ENCODE assay signal across 9 mouse cellular contexts in genomic region chr2:150663255-150663654, GRCm38 (mm10). TPM values are rescaled to one million over a fixed set of nuclear protein-coding genes. Genes with fewer than 3 reads are reported as not detected.
DNase-seq lines count a peak whose midpoint lies in the region; ATAC-seq and TF ChIP-seq lines count a peak whose summit lies in the region.
"Had no signal": no experiment of that assay in that cellular context is flagged by ENCODE, and none has a peak within 500 bp of the region (broad histone marks: within the 10 kb centered on the region; RNA-seq: fewer than 3 reads in every experiment).

No protein-coding gene starts in this region.

- H3K9ac ChIP-seq in embryonic facial prominence, embryonic 13.5 days = no peak overlapping the region
- H3K9ac ChIP-seq in lung, embryonic 16.5 days (ENCODE audit: low read length) = no peak overlapping the region
- H3K9ac ChIP-seq in heart, embryonic 16.5 days (ENCODE audit: low read length) = no peak overlapping the region

- TF ChIP-seq POLR2A in lung, adult 2 months (IDR thresholded peaks at IDR 0.05; ENCODE audit: borderline replicate concordance, extremely low read depth, low read depth, low read length) = no peak

- no peak for DNase-seq in embryonic facial prominence, embryonic 10.5 days (ENCODE audit: low spot score)
- no peak for DNase-seq in lung, adult 2 months
- peak; percentile 78 for DNase-seq in skeletal muscle tissue, adult 2 months (ENCODE audit: low read depth, low spot score)
- no peak for DNase-seq in adrenal gland, adult 18-20 months (ENCODE audit: low spot score in 2 of 2)
- DNase-seq in MN1 (ENCODE audit: low spot score) = no peak

- ATAC-seq in embryonic facial prominence, embryonic 13.5 days (ENCODE audit: insufficient number of reproducible peaks, insufficient read depth, low FRiP score, low TSS enrichment, low read depth) = no peak
- ATAC-seq in lung, embryonic 16.5 days (ENCODE audit: low read depth) = peak; percentile 53
- no peak for ATAC-seq in heart, embryonic 16.5 days (replicated peaks; ENCODE audit: extremely low read depth, insufficient read depth, low FRiP score)

- H3K27ac ChIP-seq in embryonic facial prominence, embryonic 13.5 days = peak overlapping the region; percentile 57; the same call in 1 of the 2 replicates
- no peak overlapping the region for H3K27ac ChIP-seq in embryonic facial prominence, embryonic 10.5 days (replicated peaks)
- peak overlapping the region; percentile 15; the same call in 1 of the 2 replicates for H3K27ac ChIP-seq in lung, embryonic 16.5 days (ENCODE audit: low read length)
- H3K27ac ChIP-seq in heart, embryonic 16.5 days (ENCODE audit: low read length) = peak overlapping the region; percentile 56

- 45% methylated on average over 9 of the region's 9 CpGs for WGBS in embryonic facial prominence, embryonic 13.5 days
- 80% methylated on average over 9 of the region's 9 CpGs for WGBS in embryonic facial prominence, embryonic 10.5 days
- 32% methylated on average over 9 of the region's 9 CpGs for WGBS in lung, embryonic 16.5 days
- 22% methylated on average over 9 of the region's 9 CpGs for WGBS in lung, adult 2 months
- 34% methylated on average over 9 of the region's 9 CpGs for WGBS in heart, embryonic 16.5 days

- H3K27me3 ChIP-seq in embryonic facial prominence, embryonic 13.5 days = peaks cover 25% of the 10 kb centered on the region
- H3K27me3 ChIP-seq in embryonic facial prominence, embryonic 10.5 days (replicated peaks; ENCODE audit: low read depth, poor library complexity, severe bottlenecking) = peaks cover 31% of the 10 kb centered on the region
- peaks cover 2% of the 10 kb centered on the region; the same call in 1 of the 2 replicates for H3K27me3 ChIP-seq in lung, embryonic 16.5 days (ENCODE audit: control insufficient read depth, insufficient read depth, low read depth, low read length)
- H3K27me3 ChIP-seq in heart, embryonic 16.5 days (ENCODE audit: control insufficient read depth, insufficient read depth, low read length) = no peaks in the 10 kb centered on the region

- no peak overlapping the region for H3K4me3 ChIP-seq in embryonic facial prominence, embryonic 13.5 days
- no peak overlapping the region for H3K4me3 ChIP-seq in embryonic facial prominence, embryonic 10.5 days
- H3K4me3 ChIP-seq in lung, embryonic 16.5 days (ENCODE audit: low read length) = no peak overlapping the region
- H3K4me3 ChIP-seq in lung, adult 2 months (replicated peaks; ENCODE audit: extremely low read depth, low read depth, low read length) = no peak overlapping the region
- no peak overlapping the region for H3K4me3 ChIP-seq in heart, embryonic 16.5 days (ENCODE audit: low read length)

- no peaks in the 10 kb centered on the region for H3K36me3 ChIP-seq in embryonic facial prominence, embryonic 13.5 days
- no peaks in the 10 kb centered on the region for H3K36me3 ChIP-seq in embryonic facial prominence, embryonic 10.5 days (replicated peaks)
- no peaks in the 10 kb centered on the region for H3K36me3 ChIP-seq in lung, embryonic 16.5 days (ENCODE audit: control insufficient read depth, insufficient read depth, low read length)
- no peaks in the 10 kb centered on the region for H3K36me3 ChIP-seq in heart, embryonic 16.5 days (ENCODE audit: control insufficient read depth, insufficient read depth)

- H3K4me1 ChIP-seq in embryonic facial prominence, embryonic 13.5 days = peaks cover 7% of the 10 kb centered on the region
- peaks cover 24% of the 10 kb centered on the region for H3K4me1 ChIP-seq in embryonic facial prominence, embryonic 10.5 days
- peaks cover 15% of the 10 kb centered on the region for H3K4me1 ChIP-seq in lung, embryonic 16.5 days (replicated peaks; ENCODE audit: control insufficient read depth, insufficient read depth, low read length)
- H3K4me1 ChIP-seq in lung, adult 2 months (ENCODE audit: control insufficient read depth, insufficient read depth, low read length) = peaks cover 7% of the 10 kb centered on the region
- H3K4me1 ChIP-seq in heart, embryonic 16.5 days (ENCODE audit: control insufficient read depth, insufficient read depth, low read length) = peaks cover 21% of the 10 kb centered on the region

- peak overlapping the region; percentile 33 for H3K4me2 ChIP-seq in embryonic facial prominence, embryonic 13.5 days
- H3K4me2 ChIP-seq in lung, embryonic 16.5 days (ENCODE audit: low read depth, low read length) = 0 out of 2 replicates have a peak overlapping the region, but pooled peaks have one; percentile 9
- H3K4me2 ChIP-seq in heart, embryonic 16.5 days (ENCODE audit: low read depth, low read length) = peak overlapping the region; percentile 36

- TF ChIP-seq CTCF in lung, adult 2 months (IDR thresholded peaks at IDR 0.05; ENCODE audit: insufficient read depth, low read length) = no peak

- no peaks in the 10 kb centered on the region for H3K9me3 ChIP-seq in embryonic facial prominence, embryonic 13.5 days
- H3K9me3 ChIP-seq in embryonic facial prominence, embryonic 10.5 days = no peaks in the 10 kb centered on the region
- no peaks in the 10 kb centered on the region for H3K9me3 ChIP-seq in lung, embryonic 16.5 days (ENCODE audit: control insufficient read depth, low read length)
- no peaks in the 10 kb centered on the region for H3K9me3 ChIP-seq in heart, embryonic 16.5 days (replicated peaks; ENCODE audit: control insufficient read depth, low read length)

RNA-seq across cellular contexts. Expression of gene Acss1, which starts 5.0 kb away (rescaled TPM):
- polyA plus RNA-seq in embryonic facial prominence, embryonic 13.5 days (2015; fragmentation: Nextera tagmentation; extraction: Ambion mirVana) = 5.3 and 5.8 TPM in 2 replicates
- polyA plus RNA-seq in embryonic facial prominence, embryonic 10.5 days (2016; fragmentation: Nextera tagmentation; extraction: Ambion mirVana) = 7.8 and 9.3 TPM in 2 replicates
- polyA plus RNA-seq in lung, embryonic 16.5 days (2015; fragmentation: Nextera tagmentation; extraction: Ambion mirVana) = 11.3 and 14.7 TPM in 2 replicates
- 74.7 and 93.3 TPM in 2 replicates for polyA plus RNA-seq in lung, adult 2 months (2012; rRNA removed)
- polyA plus RNA-seq in heart, embryonic 16.5 days (2015; fragmentation: Nextera tagmentation; extraction: Ambion mirVana) = 14.1 and 15.4 TPM in 2 replicates
- total RNA-seq in adrenal gland, adult 18-20 months (2021) = 10 to 100 TPM; 30.4 to 78.4 TPM

RNA-seq across cellular contexts. Expression of gene Vsx1, which starts 25.9 kb away (rescaled TPM):
- not detected in 2 replicates for polyA plus RNA-seq in embryonic facial prominence, embryonic 13.5 days (2015; fragmentation: Nextera tagmentation; extraction: Ambion mirVana)
- 0.04 and 0.23 TPM in 2 replicates for polyA plus RNA-seq in embryonic facial prominence, embryonic 10.5 days (2016; fragmentation: Nextera tagmentation; extraction: Ambion mirVana)
- not detected in 2 replicates for polyA plus RNA-seq in lung, embryonic 16.5 days (2015; fragmentation: Nextera tagmentation; extraction: Ambion mirVana)
- not detected in 2 replicates for polyA plus RNA-seq in lung, adult 2 months (2012; rRNA removed)
- polyA plus RNA-seq in heart, embryonic 16.5 days (2015; fragmentation: Nextera tagmentation; extraction: Ambion mirVana) = not detected in 2 replicates
- total RNA-seq in adrenal gland, adult 18-20 months (2021) = not detected
- total RNA-seq: liver, adult 2 months had no signal
- polyA plus RNA-seq: liver, adult 2 months had no signal

RNA-seq across cellular contexts. Expression of gene Apmap, which starts 54.9 kb away (rescaled TPM):
- polyA plus RNA-seq in embryonic facial prominence, embryonic 13.5 days (2015; fragmentation: Nextera tagmentation; extraction: Ambion mirVana) = 27.9 and 29.6 TPM in 2 replicates
- 27.9 and 31.5 TPM in 2 replicates for polyA plus RNA-seq in embryonic facial prominence, embryonic 10.5 days (2016; fragmentation: Nextera tagmentation; extraction: Ambion mirVana)
- 56.6 and 57.2 TPM in 2 replicates for polyA plus RNA-seq in lung, embryonic 16.5 days (2015; fragmentation: Nextera tagmentation; extraction: Ambion mirVana)
- polyA plus RNA-seq in lung, adult 2 months (2012; rRNA removed) = 115 and 126 TPM in 2 replicates
- 26.6 and 28.8 TPM in 2 replicates for polyA plus RNA-seq in heart, embryonic 16.5 days (2015; fragmentation: Nextera tagmentation; extraction: Ambion mirVana)
- 100 to 1,000 TPM; 122 to 153 TPM for total RNA-seq in adrenal gland, adult 18-20 months (2021)
